ENCODE assay signal across 8 mouse cellular contexts in the genomic region with DNA sequence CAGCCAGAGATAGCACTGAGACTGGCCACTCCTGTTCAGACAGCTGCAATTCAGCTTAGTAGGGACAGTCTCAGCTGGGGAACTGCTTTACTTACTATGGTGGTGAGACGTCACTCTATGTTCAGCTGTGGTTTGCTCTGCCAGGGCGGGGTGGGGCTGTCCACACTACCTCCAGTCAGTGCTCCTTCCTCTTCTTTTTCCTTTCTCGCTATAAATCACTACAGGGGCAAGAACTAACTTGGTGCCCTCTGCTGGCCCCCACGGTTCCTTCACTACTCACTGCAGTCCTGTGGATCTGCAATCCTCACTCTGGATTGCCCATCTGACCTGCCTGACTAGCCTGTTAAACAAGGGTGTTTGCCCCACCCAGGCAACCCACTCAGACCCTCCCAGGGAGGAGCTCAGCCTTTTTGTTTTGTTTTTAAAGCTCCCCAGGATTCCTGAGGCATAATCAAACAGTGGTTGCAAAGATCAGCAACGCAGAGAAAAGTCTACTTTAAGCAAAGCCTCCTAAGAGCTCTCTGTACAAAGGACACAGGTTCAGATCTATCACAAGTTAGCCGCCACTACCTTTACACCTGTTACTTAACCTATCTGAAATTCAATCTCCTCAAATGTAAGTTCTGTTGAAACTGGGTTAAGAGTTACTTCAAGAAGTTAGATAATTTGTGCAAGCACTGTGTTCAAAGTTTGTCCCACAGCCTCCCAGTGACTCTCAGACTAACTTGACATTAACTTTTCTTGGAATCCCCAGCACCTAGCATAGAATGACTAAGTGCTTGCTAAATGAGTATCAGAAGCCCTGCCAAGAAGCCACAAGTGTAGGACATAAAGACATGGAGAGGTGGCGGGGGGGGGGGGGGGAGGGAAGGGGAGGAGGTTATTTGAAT. TPM values are rescaled to one million over a fixed set of nuclear protein-coding genes. Genes with fewer than 3 reads are reported as not detected.
DNase-seq lines count a peak whose midpoint lies in the region; ATAC-seq and TF ChIP-seq lines count a peak whose summit lies in the region.

No protein-coding gene starts in this region.

- no peak overlapping the region for H3K27ac ChIP-seq in bone marrow, adult 2 months (ENCODE audit: control insufficient read depth, insufficient read depth, low read depth, low read length, poor library complexity)
- peak overlapping the region; percentile 95 for H3K27ac ChIP-seq in forebrain, embryonic 12.5 days
- H3K27ac ChIP-seq in limb, embryonic 11.5 days (replicated peaks; ENCODE audit: low read depth, low read length) = no peak overlapping the region
- H3K27ac ChIP-seq in midbrain, embryonic 11.5 days (ENCODE audit: low read depth, low read length) = peak overlapping the region; percentile 95
- peak overlapping the region; percentile 94 for H3K27ac ChIP-seq in stomach, postnatal 0 days (replicated peaks)

- peak overlapping the region; percentile 64 for H3K9ac ChIP-seq in forebrain, embryonic 12.5 days
- no peak overlapping the region for H3K9ac ChIP-seq in limb, embryonic 11.5 days (ENCODE audit: low read length)
- H3K9ac ChIP-seq in midbrain, embryonic 11.5 days (ENCODE audit: low read length) = peak overlapping the region; percentile 88
- H3K9ac ChIP-seq in stomach, postnatal 0 days (ENCODE audit: low read length) = peak overlapping the region; percentile 73; the same call in 1 of the 2 replicates

- H3K36me3 ChIP-seq in forebrain, embryonic 12.5 days (replicated peaks) = peaks cover 8% of the 10 kb centered on the region
- no peaks in the 10 kb centered on the region for H3K36me3 ChIP-seq in limb, embryonic 11.5 days (ENCODE audit: control insufficient read depth, insufficient read depth, low read length)
- no peaks in the 10 kb centered on the region for H3K36me3 ChIP-seq in midbrain, embryonic 11.5 days (ENCODE audit: control insufficient read depth, insufficient read depth, low read length)
- H3K36me3 ChIP-seq in stomach, postnatal 0 days (ENCODE audit: control insufficient read depth, insufficient read depth, low read length) = no peaks in the 10 kb centered on the region

- peak; percentile 91 for TF ChIP-seq EP300 in stomach, postnatal 0 days (optimal IDR thresholded peaks at IDR 0.05)

- no peaks in the 10 kb centered on the region for H3K27me3 ChIP-seq in forebrain, embryonic 12.5 days
- no peaks in the 10 kb centered on the region for H3K27me3 ChIP-seq in limb, embryonic 11.5 days (ENCODE audit: control insufficient read depth, insufficient read depth, low read length)
- no peaks in the 10 kb centered on the region for H3K27me3 ChIP-seq in midbrain, embryonic 11.5 days (ENCODE audit: control insufficient read depth, insufficient read depth, low read length)
- no peaks in the 10 kb centered on the region for H3K27me3 ChIP-seq in stomach, postnatal 0 days (ENCODE audit: control insufficient read depth, insufficient read depth, low read length)

- peak; percentile 51; the same call in 1 of the 2 replicates for TF ChIP-seq CTCF in bone marrow, adult 2 months (IDR thresholded peaks at IDR 0.05; ENCODE audit: control insufficient read depth, insufficient read depth, low read length)
- TF ChIP-seq CTCF in stomach, postnatal 0 days (IDR thresholded peaks at IDR 0.05; ENCODE audit: low read depth) = peak; percentile 71

- H3K4me3 ChIP-seq in bone marrow, adult 2 months (replicated peaks; ENCODE audit: control insufficient read depth, low read depth, low read length) = no peak overlapping the region
- H3K4me3 ChIP-seq in forebrain, embryonic 12.5 days (replicated peaks) = peak overlapping the region; percentile 54
- H3K4me3 ChIP-seq in limb, embryonic 11.5 days (ENCODE audit: low read depth, low read length) = peak overlapping the region; percentile 55
- peak overlapping the region; percentile 49 for H3K4me3 ChIP-seq in midbrain, embryonic 11.5 days (ENCODE audit: low read depth, low read length)
- peak overlapping the region; percentile 64 for H3K4me3 ChIP-seq in stomach, postnatal 0 days (ENCODE audit: low read depth, low read length)

- no peak for ATAC-seq in forebrain, embryonic 12.5 days (ENCODE audit: low FRiP score)
- ATAC-seq in limb, embryonic 11.5 days (ENCODE audit: insufficient number of reproducible peaks, low FRiP score, low TSS enrichment, low read depth) = peak; percentile 4; the same call in 1 of the 2 replicates
- no peak for ATAC-seq in midbrain, embryonic 11.5 days (ENCODE audit: low FRiP score)
- peak; percentile 78 for ATAC-seq in stomach, postnatal 0 days (ENCODE audit: low FRiP score, low TSS enrichment)

- DNase-seq in adrenal gland, adult 2 months = peak; percentile 63
- no peak for DNase-seq in adrenal gland, adult 8-10 months
- peak; percentile 63 for DNase-seq in heart, postnatal 4 days
- no peak for DNase-seq in limb, embryonic 11.5 days (ENCODE audit: low spot score)
- peak; percentile 87 for DNase-seq in midbrain, embryonic 11.5 days (ENCODE audit: low spot score, missing footprints)
- peak; percentile 83 for DNase-seq in stomach, postnatal 0 days (ENCODE audit: low spot score)

- peak overlapping the region; percentile 77 for H3K4me2 ChIP-seq in forebrain, embryonic 12.5 days
- peak overlapping the region; percentile 95 for H3K4me2 ChIP-seq in limb, embryonic 11.5 days (ENCODE audit: low read depth, severe bottlenecking)
- peak overlapping the region; percentile 83 for H3K4me2 ChIP-seq in midbrain, embryonic 11.5 days
- H3K4me2 ChIP-seq in stomach, postnatal 0 days (replicated peaks; ENCODE audit: low read depth) = peak overlapping the region; percentile 88

- H3K4me1 ChIP-seq in bone marrow, adult 2 months (ENCODE audit: control insufficient read depth, insufficient read depth, low read length) = peaks cover 2% of the 10 kb centered on the region; the same call in 1 of the 2 replicates
- peaks cover 24% of the 10 kb centered on the region for H3K4me1 ChIP-seq in forebrain, embryonic 12.5 days
- H3K4me1 ChIP-seq in limb, embryonic 11.5 days (ENCODE audit: control insufficient read depth, insufficient read depth, low read length) = peaks cover 10% of the 10 kb centered on the region; the same call in 1 of the 2 replicates
- peaks cover 12% of the 10 kb centered on the region; the same call in 1 of the 2 replicates for H3K4me1 ChIP-seq in midbrain, embryonic 11.5 days (ENCODE audit: control insufficient read depth, insufficient read depth, low read length)
- H3K4me1 ChIP-seq in stomach, postnatal 0 days (replicated peaks; ENCODE audit: control insufficient read depth, insufficient read depth) = no peaks in the 10 kb centered on the region

- WGBS in bone marrow, adult 2 months = 15% methylated on average over 7 of the region's 7 CpGs
- 40% methylated on average over 7 of the region's 7 CpGs for WGBS in forebrain, embryonic 12.5 days
- 56% methylated on average over 7 of the region's 7 CpGs for WGBS in limb, embryonic 11.5 days
- WGBS in midbrain, embryonic 11.5 days = 41% methylated on average over 7 of the region's 7 CpGs
- WGBS in stomach, postnatal 0 days = 26% methylated on average over 6 of the region's 7 CpGs

- TF ChIP-seq POLR2A in bone marrow, adult 2 months (IDR thresholded peaks at IDR 0.05; ENCODE audit: borderline replicate concordance, control insufficient read depth, low read depth, low read length) = no peak

- 0 out of 2 replicates have a peak, but pooled peaks cover 3% of the 10 kb centered on the region for H3K9me3 ChIP-seq in forebrain, embryonic 12.5 days
- H3K9me3 ChIP-seq in limb, embryonic 11.5 days (ENCODE audit: control insufficient read depth, low read length) = no peaks in the 10 kb centered on the region
- peaks cover 2% of the 10 kb centered on the region; the same call in 1 of the 2 replicates for H3K9me3 ChIP-seq in midbrain, embryonic 11.5 days (ENCODE audit: control insufficient read depth, low read length)
- no peaks in the 10 kb centered on the region for H3K9me3 ChIP-seq in stomach, postnatal 0 days (ENCODE audit: control insufficient read depth, low read length)

RNA-seq across cellular contexts. Expression of a gene that starts 1.5 kb away (rescaled TPM):
- 100 to 1,000 TPM; 149 to 202 TPM for total RNA-seq in adrenal gland, adult 2 months (2021)
- polyA plus RNA-seq in adrenal gland, adult 2 months (2012; rRNA removed) = 240 and 306 TPM in 2 replicates
- 100 to 1,000 TPM; 132 to 209 (median 153) TPM for total RNA-seq in adrenal gland, adult 8-10 months (2022)
- 5.1 and 11.5 TPM in 2 replicates for polyA plus RNA-seq in bone marrow, adult 2 months (2011; ENCODE audit: insufficient read depth, insufficient read length, low replicate concordance, missing spikeins)
- 35.6 and 36.6 TPM in 2 replicates for polyA plus RNA-seq in forebrain, embryonic 12.5 days (2016; fragmentation: Nextera tagmentation; extraction: Ambion mirVana)
- total RNA-seq in heart, postnatal 4 days (2021) = 100 to 1,000 TPM; 100 to 104 TPM
- polyA plus RNA-seq in limb, embryonic 11.5 days (2014; fragmentation: Nextera tagmentation; extraction: Ambion mirVana) = 69.6 and 71.1 TPM in 2 replicates
- 38.7 and 41.2 TPM in 2 replicates for polyA plus RNA-seq in midbrain, embryonic 11.5 days (2014; fragmentation: Nextera tagmentation; extraction: Ambion mirVana)
- 176 and 186 TPM in 2 replicates for polyA plus RNA-seq in stomach, postnatal 0 days (2015; fragmentation: Nextera tagmentation; extraction: Ambion mirVana)

RNA-seq across cellular contexts. Expression of a gene that starts 10.6 kb away (rescaled TPM):
- total RNA-seq in adrenal gland, adult 2 months (2021) = 10 to 100 TPM; 21.9 to 46.1 TPM
- 79.2 and 82.6 TPM in 2 replicates for polyA plus RNA-seq in adrenal gland, adult 2 months (2012; rRNA removed)
- 10 to 100 TPM; 39.0 to 47.6 (median 39.9) TPM for total RNA-seq in adrenal gland, adult 8-10 months (2022)
- polyA plus RNA-seq in bone marrow, adult 2 months (2011; ENCODE audit: insufficient read depth, insufficient read length, low replicate concordance, missing spikeins) = 1.4 TPM in 1 of 2 replicates, not detected in the other
- polyA plus RNA-seq in forebrain, embryonic 12.5 days (2016; fragmentation: Nextera tagmentation; extraction: Ambion mirVana) = 115 and 126 TPM in 2 replicates
- total RNA-seq in heart, postnatal 4 days (2021) = 10 to 100 TPM; 52.4 to 53.4 TPM
- polyA plus RNA-seq in limb, embryonic 11.5 days (2014; fragmentation: Nextera tagmentation; extraction: Ambion mirVana) = 87.0 and 89.0 TPM in 2 replicates
- polyA plus RNA-seq in midbrain, embryonic 11.5 days (2014; fragmentation: Nextera tagmentation; extraction: Ambion mirVana) = 51.3 and 58.3 TPM in 2 replicates
- polyA plus RNA-seq in stomach, postnatal 0 days (2015; fragmentation: Nextera tagmentation; extraction: Ambion mirVana) = 19.1 and 20.8 TPM in 2 replicates

RNA-seq across cellular contexts. Expression of a gene that starts 14.7 kb away (rescaled TPM):
- 100 to 1,000 TPM; 143 to 184 TPM for total RNA-seq in adrenal gland, adult 2 months (2021)
- 299 and 410 TPM in 2 replicates for polyA plus RNA-seq in adrenal gland, adult 2 months (2012; rRNA removed)
- 100 to 1,000 TPM; 202 to 232 (median 221) TPM for total RNA-seq in adrenal gland, adult 8-10 months (2022)
- 24.2 and 58.3 TPM in 2 replicates for polyA plus RNA-seq in bone marrow, adult 2 months (2011; ENCODE audit: insufficient read depth, insufficient read length, low replicate concordance, missing spikeins)
- 43.3 and 49.6 TPM in 2 replicates for polyA plus RNA-seq in forebrain, embryonic 12.5 days (2016; fragmentation: Nextera tagmentation; extraction: Ambion mirVana)
- total RNA-seq in heart, postnatal 4 days (2021) = 100 to 1,000 TPM; 214 to 232 TPM
- 55.3 and 59.0 TPM in 2 replicates for polyA plus RNA-seq in limb, embryonic 11.5 days (2014; fragmentation: Nextera tagmentation; extraction: Ambion mirVana)
- polyA plus RNA-seq in midbrain, embryonic 11.5 days (2014; fragmentation: Nextera tagmentation; extraction: Ambion mirVana) = 52.7 and 58.4 TPM in 2 replicates
- polyA plus RNA-seq in stomach, postnatal 0 days (2015; fragmentation: Nextera tagmentation; extraction: Ambion mirVana) = 17.6 and 19.5 TPM in 2 replicates

RNA-seq across cellular contexts. Expression of a gene that starts 40.1 kb away (rescaled TPM):
- not detected for total RNA-seq in adrenal gland, adult 2 months (2021)
- not detected in 2 replicates for polyA plus RNA-seq in adrenal gland, adult 2 months (2012; rRNA removed)
- total RNA-seq in adrenal gland, adult 8-10 months (2022) = not detected
- not detected in 2 replicates for polyA plus RNA-seq in bone marrow, adult 2 months (2011; ENCODE audit: insufficient read depth, insufficient read length, low replicate concordance, missing spikeins)
- polyA plus RNA-seq in forebrain, embryonic 12.5 days (2016; fragmentation: Nextera tagmentation; extraction: Ambion mirVana) = not detected in 2 replicates
- not detected for total RNA-seq in heart, postnatal 4 days (2021)
- not detected in 2 replicates for polyA plus RNA-seq in limb, embryonic 11.5 days (2014; fragmentation: Nextera tagmentation; extraction: Ambion mirVana)
- 0.22 TPM in 1 of 2 replicates, not detected in the other for polyA plus RNA-seq in midbrain, embryonic 11.5 days (2014; fragmentation: Nextera tagmentation; extraction: Ambion mirVana)
- 0.08 and 0.17 TPM in 2 replicates for polyA plus RNA-seq in stomach, postnatal 0 days (2015; fragmentation: Nextera tagmentation; extraction: Ambion mirVana)

RNA-seq across cellular contexts. Expression of a gene that starts 40.8 kb away (rescaled TPM):
- total RNA-seq in adrenal gland, adult 2 months (2021) = 1 to 10 TPM; 3.6 to 6.4 TPM
- 10.0 and 10.3 TPM in 2 replicates for polyA plus RNA-seq in adrenal gland, adult 2 months (2012; rRNA removed)
- total RNA-seq in adrenal gland, adult 8-10 months (2022) = 1 to 10 TPM; 3.7 to 8.4 (median 5.1) TPM
- 9.5 and 19.7 TPM in 2 replicates for polyA plus RNA-seq in bone marrow, adult 2 months (2011; ENCODE audit: insufficient read depth, insufficient read length, low replicate concordance, missing spikeins)
- 0.12 and 0.38 TPM in 2 replicates for polyA plus RNA-seq in forebrain, embryonic 12.5 days (2016; fragmentation: Nextera tagmentation; extraction: Ambion mirVana)
- total RNA-seq in heart, postnatal 4 days (2021) = 1 to 10 TPM; 2.1 to 2.3 TPM
- polyA plus RNA-seq in limb, embryonic 11.5 days (2014; fragmentation: Nextera tagmentation; extraction: Ambion mirVana) = 0.15 and 0.16 TPM in 2 replicates
- polyA plus RNA-seq in midbrain, embryonic 11.5 days (2014; fragmentation: Nextera tagmentation; extraction: Ambion mirVana) = 0.18 and 0.25 TPM in 2 replicates
- polyA plus RNA-seq in stomach, postnatal 0 days (2015; fragmentation: Nextera tagmentation; extraction: Ambion mirVana) = 4.0 and 5.2 TPM in 2 replicates

Comparison
In these comparisons a context has a peak if more than half of its experiments do, and no peak if none do; other contexts are left out.
1. DNase-seq: peak in adrenal gland, adult 2 months (single experiment), heart, postnatal 4 days (single experiment), midbrain, embryonic 11.5 days (single experiment) and stomach, postnatal 0 days (single experiment); none in adrenal gland, adult 8-10 months (single experiment) and limb, embryonic 11.5 days (single experiment).
2. H3K27ac ChIP-seq: peak in forebrain, embryonic 12.5 days (single experiment), midbrain, embryonic 11.5 days (single experiment) and stomach, postnatal 0 days (single experiment); none in bone marrow, adult 2 months (single experiment) and limb, embryonic 11.5 days (single experiment).
3. ATAC-seq: peak in limb, embryonic 11.5 days (single experiment) and stomach, postnatal 0 days (single experiment); none in forebrain, embryonic 12.5 days (single experiment) and midbrain, embryonic 11.5 days (single experiment).
4. Peak in every context shown above with its lines, with median percentiles within 50 percentile points of each other: H3K4me2 ChIP-seq.